Mouse (Mus musculus) ES-E14 (cell line): ENCODE data around the gene Ripk1.

Experiments
- CHD2 ChIP-seq: IDR thresholded peaks from 2 replicates; pipeline ENCODE4 v1.6.1; 2014; ENCODE audit warnings: mild to moderate bottlenecking, low read depth, low read length, inconsistent platforms
- MAFK ChIP-seq: IDR thresholded peaks from 2 replicates; pipeline ENCODE4 v1.6.1; 2014; ENCODE audit warnings: mild to moderate bottlenecking, low read depth, low read length, inconsistent platforms; ENCODE audit not compliant: insufficient read depth
- ZC3H11A ChIP-seq: IDR thresholded peaks from 2 replicates; pipeline ENCODE4 v1.6.1; 2012; ENCODE audit warnings: low read depth, mild to moderate bottlenecking, inconsistent platforms, low read length, borderline replicate concordance
- ZNF384 ChIP-seq: IDR thresholded peaks from 2 replicates; pipeline ENCODE4 v1.6.1; 2012; ENCODE audit warnings: low read depth, low read length, inconsistent platforms

GRCm38 (mm10) chr13:34047526-34047925, 45.4 kb downstream of the Ripk1 start:
- TF ChIP-seq ZC3H11A (no peak), MAFK (no peak), ZNF384 (no peak), CHD2 (no peak)
